Mouse (Mus musculus) hindbrain, embryonic 14.5 days (tissue): ENCODE results near the gene Zfp689. TPM values are rescaled to one million over a fixed set of nuclear protein-coding genes. Genes with fewer than 3 reads are reported as not detected.
"Not testable (repeated sequence)": the region's sequence is repeated elsewhere in the genome, so short reads cannot be mapped to it uniquely, and the experiment has no call there.

Source experiments
- ATAC-seq: fragments of 200-750 bp; cut with Nextera tagmentation; 2 replicates; pipeline ENCODE4 v1.8.0; 2017; ENCODE audit warnings: moderate number of reproducible peaks, mild to moderate bottlenecking, moderate TSS enrichment, moderate library complexity; ENCODE audit not compliant: low FRiP score
- DNase-seq: peaks from one replicate; pipeline ENCODE4 v3.0.0-alpha.2; 2015; ENCODE audit warnings: low spot score
- H3K27ac ChIP-seq: fragments of 300-500 bp; sonication (generic); 2 replicates; pipeline ENCODE4 v1.5.1; 2014; ENCODE audit warnings: mild to moderate bottlenecking, moderate library complexity
- H3K27me3 ChIP-seq: fragments of 300-500 bp; sonication (generic); 2 replicates; pipeline ENCODE4 v1.6.1; 2014; ENCODE audit warnings: mild to moderate bottlenecking, low read length, mixed read lengths; ENCODE audit not compliant: control insufficient read depth, insufficient read depth
- H3K36me3 ChIP-seq: fragments of 300-500 bp; sonication (generic); replicated peaks from 2 replicates; pipeline ENCODE4 v1.6.1; 2014; ENCODE audit not compliant: control insufficient read depth, insufficient read depth
- H3K4me1 ChIP-seq: fragments of 300-500 bp; sonication (generic); replicated peaks from 2 replicates; pipeline ENCODE4 v1.6.1; 2014; ENCODE audit warnings: antibody characterized with exemption, low read length, mixed read lengths; ENCODE audit not compliant: control insufficient read depth, insufficient read depth
- H3K4me2 ChIP-seq: fragments of 300-500 bp; sonication (generic); replicated peaks from 2 replicates; pipeline ENCODE4 v1.6.1; 2014; ENCODE audit warnings: mild to moderate bottlenecking, moderate library complexity
- H3K4me3 ChIP-seq: fragments of 300-500 bp; sonication (generic); replicated peaks from 2 replicates; pipeline ENCODE4 v1.5.1; 2014; ENCODE audit warnings: mild to moderate bottlenecking, low read length
- H3K9ac ChIP-seq: fragments of 300-500 bp; sonication (generic); 2 replicates; pipeline ENCODE4 v1.6.1; 2014
- H3K9me3 ChIP-seq: fragments of 300-500 bp; sonication (generic); 2 replicates; pipeline ENCODE4 v1.6.1; 2016; ENCODE audit warnings: low read length; ENCODE audit not compliant: control insufficient read depth
- WGBS: fragments of 180-500 bp; shearing (Covaris S2); extraction: QIAGEN DNeasy Blood & Tissue Kit; methylation state at CpG from one replicate; pipeline ENCODE4 v1.1.7; 2014; 5-methylcytosine and 5-hydroxymethylcytosine counted together
- polyA plus RNA-seq: library from polyadenylated mRNA; unstranded; fragments of >200 nt; fragmentation: Nextera tagmentation; extraction: Ambion mirVana; gene quantifications from 2 replicates; pipeline ENCODE4 v1.2.1, GENCODE M21; 2014

Zfp689 gene
- polyA plus RNA-seq, 1 experiment from 2014 or later = 12.9 TPM

GRCm38 (mm10) chr7:127421388-127422191, 27.4 kb downstream of the Zfp689 start, which contains the start of gene Zfp688:
Gene Zfp688, minus strand, starts transcription at chr7:127422068.
- H3K27me3 ChIP-seq = no peaks in the 10 kb centered on the region
- H3K27ac ChIP-seq = peak within 1 kb of the TSS; percentile 90
- DNase-seq (peak; percentile 93), ATAC-seq (peak; percentile 95)
- H3K9ac ChIP-seq = peak within 1 kb of the TSS; percentile 90
- H3K4me1 ChIP-seq = peaks cover 13% of the 10 kb centered on the region
- H3K4me3 ChIP-seq = peak within 1 kb of the TSS; percentile 82
- H3K36me3 ChIP-seq = peaks cover 8% of the 10 kb centered on the region
- peak within 1 kb of the TSS; percentile 99 for H3K4me2 ChIP-seq
- WGBS = under 1% methylated on average over 48 of the region's 48 CpGs
- no peaks in the 10 kb centered on the region for H3K9me3 ChIP-seq

GRCm38 (mm10) chr7:127411418-127411817, 37.5 kb downstream of the Zfp689 start:
- DNase-seq (no peak), ATAC-seq (no peak)
- 78% methylated on average over 2 of the region's 2 CpGs for WGBS
- Histone ChIP-seq H3K9ac (no peak overlapping the region), H3K27ac (no peak overlapping the region), H3K4me3 (no peak overlapping the region), H3K36me3 (peaks cover 4% of the 10 kb centered on the region; the same call in 1 of the 2 replicates), H3K4me1 (no peaks in the 10 kb centered on the region; the same call in 1 of the 2 replicates), H3K27me3 (no peaks in the 10 kb centered on the region), H3K9me3 (no peaks in the 10 kb centered on the region), H3K4me2 (no peak overlapping the region)

- H3K27ac ChIP-seq = peak within 1 kb of the TSS; percentile 74
- H3K9me3 ChIP-seq, H3K4me1 ChIP-seq, H3K27me3 ChIP-seq, H3K36me3 ChIP-seq: not testable (repeated sequence)
- DNase-seq (peak; percentile 87), ATAC-seq (peak; percentile 74; the same call in 1 of the 2 replicates)
- peak within 1 kb of the TSS; percentile 90 for H3K4me2 ChIP-seq
- 6% methylated on average over 40 of the region's 40 CpGs for WGBS
- peak within 1 kb of the TSS; percentile 80 for H3K9ac ChIP-seq
- peak within 1 kb of the TSS; percentile 50 for H3K4me3 ChIP-seq
Observed at GRCm38 (mm10) chr7:127406002-127406987, 42.7 kb downstream of the Zfp689 start, which contains the start of gene Zfp764. Gene Zfp764, minus strand, starts transcription at chr7:127406822.

DNA sequence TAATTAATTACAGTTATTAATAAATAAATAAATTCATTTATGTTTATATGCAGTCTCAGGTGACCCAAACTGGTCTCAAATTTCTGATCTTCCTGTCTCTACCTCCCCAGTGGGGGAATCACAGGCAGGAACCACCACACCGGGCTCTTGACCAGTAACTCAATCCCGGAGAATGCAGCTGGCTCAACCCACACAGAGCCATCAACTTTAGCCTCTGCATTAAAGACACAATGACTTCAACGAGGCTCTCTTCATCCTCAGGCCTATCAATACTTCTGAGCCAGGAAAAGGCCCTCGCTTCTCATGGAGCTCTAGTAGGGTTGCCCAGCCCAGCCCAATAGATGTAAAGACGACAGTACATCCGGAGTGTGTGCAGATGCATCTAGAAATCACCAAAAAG, 44.9 kb downstream of the Zfp689 start:
- H3K27ac ChIP-seq, H3K36me3 ChIP-seq, ATAC-seq, H3K4me2 ChIP-seq, H3K27me3 ChIP-seq, H3K4me1 ChIP-seq, H3K9ac ChIP-seq, H3K9me3 ChIP-seq, H3K4me3 ChIP-seq: not testable (repeated sequence)
- DNase-seq = peak; percentile 5
- 95% methylated on average over 6 of the region's 6 CpGs for WGBS

DNA sequence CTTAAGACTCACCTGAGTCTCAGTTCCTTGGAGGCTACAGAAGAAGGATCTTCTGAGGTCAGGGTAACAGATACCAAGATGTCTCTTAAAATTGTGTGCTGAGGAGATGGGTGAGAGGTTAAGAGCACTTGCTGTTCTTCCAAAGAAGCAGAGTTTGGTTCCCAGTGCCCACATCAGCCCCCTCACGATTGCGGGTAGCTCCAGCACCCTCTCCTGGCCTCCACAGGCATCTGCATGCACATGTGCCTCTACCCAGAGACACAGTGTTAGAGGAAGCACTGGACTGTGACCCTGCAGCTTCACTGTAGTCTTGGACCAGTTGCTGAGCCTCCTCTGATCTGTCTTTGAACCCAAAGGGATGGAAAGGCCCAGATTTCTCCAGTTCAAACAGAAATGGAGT, 46.0 kb downstream of the Zfp689 start:
- no peak overlapping the region for H3K4me3 ChIP-seq
- H3K4me1 ChIP-seq = peaks cover 5% of the 10 kb centered on the region; the same call in 1 of the 2 replicates
- no peaks in the 10 kb centered on the region for H3K27me3 ChIP-seq
- no peaks in the 10 kb centered on the region for H3K36me3 ChIP-seq
- H3K9ac ChIP-seq = no peak overlapping the region
- no peaks in the 10 kb centered on the region for H3K9me3 ChIP-seq
- ATAC-seq (no peak), DNase-seq (no peak)
- no peak overlapping the region for H3K27ac ChIP-seq
- no peak overlapping the region for H3K4me2 ChIP-seq
- 56% methylated on average over 2 of the region's 2 CpGs for WGBS

GRCm38 (mm10) chr7:127400355-127400754, 48.6 kb downstream of the Zfp689 start:
- Histone ChIP-seq H3K4me3 (no peak overlapping the region), H3K36me3 (no peaks in the 10 kb centered on the region), H3K9me3 (no peaks in the 10 kb centered on the region), H3K9ac (no peak overlapping the region), H3K4me2 (no peak overlapping the region), H3K27me3 (no peaks in the 10 kb centered on the region), H3K27ac (no peak overlapping the region), H3K4me1 (no peaks in the 10 kb centered on the region)
- ATAC-seq (no peak), DNase-seq (no peak)
- 69% methylated on average over 3 of the region's 3 CpGs for WGBS

DNA sequence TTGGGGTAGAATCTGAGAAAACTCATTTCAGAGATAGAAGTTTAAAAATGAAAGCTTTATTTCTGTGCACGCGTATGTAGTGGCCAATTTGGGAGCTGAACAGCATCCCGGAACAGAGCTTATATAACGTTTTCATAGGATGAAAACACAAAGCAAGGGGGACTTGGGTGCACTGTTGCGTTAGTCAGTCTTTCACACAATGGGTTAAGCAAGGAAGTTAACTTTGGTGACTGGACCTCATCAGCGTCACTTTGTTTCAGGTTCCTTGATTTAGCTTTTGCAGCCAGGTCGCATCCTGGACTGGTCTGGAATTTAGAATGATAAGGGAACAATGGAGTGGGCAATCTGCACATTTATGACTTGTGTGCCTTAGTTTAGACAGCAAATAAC, 55.0 kb downstream of the Zfp689 start:
- peak overlapping the region; percentile 75 for H3K4me3 ChIP-seq
- ATAC-seq (peak; percentile 41; the same call in 1 of the 2 replicates), DNase-seq (no peak)
- peak overlapping the region; percentile 94 for H3K9ac ChIP-seq
- peaks cover 14% of the 10 kb centered on the region for H3K4me1 ChIP-seq
- H3K4me2 ChIP-seq = peak overlapping the region; percentile 60
- no peaks in the 10 kb centered on the region for H3K9me3 ChIP-seq
- WGBS = 29% methylated on average over 7 of the region's 7 CpGs
- no peaks in the 10 kb centered on the region; the same call in 1 of the 2 replicates for H3K36me3 ChIP-seq
- no peaks in the 10 kb centered on the region for H3K27me3 ChIP-seq
- H3K27ac ChIP-seq = peak overlapping the region; percentile 92

GRCm38 (mm10) chr7:127393157-127393943, 55.6 kb downstream of the Zfp689 start, which contains the start of gene E430018J23Rik:
Gene E430018J23Rik, minus strand, starts transcription at chr7:127393629.
- H3K27ac ChIP-seq = peak within 1 kb of the TSS; percentile 92
- ATAC-seq (peak; percentile 94), DNase-seq (peak; percentile 97)
- H3K9ac ChIP-seq = peak within 1 kb of the TSS; percentile 94
- H3K4me1 ChIP-seq = peaks cover 14% of the 10 kb centered on the region
- WGBS = under 1% methylated on average over 45 of the region's 45 CpGs
- H3K4me3 ChIP-seq = peak within 1 kb of the TSS; percentile 75
- peak within 1 kb of the TSS; percentile 60 for H3K4me2 ChIP-seq
- H3K9me3 ChIP-seq = no peaks in the 10 kb centered on the region
- no peaks in the 10 kb centered on the region for H3K27me3 ChIP-seq
- no peaks in the 10 kb centered on the region; the same call in 1 of the 2 replicates for H3K36me3 ChIP-seq
